Mouse (Mus musculus): ENCODE data around the gene Acmsd.

DNA sequence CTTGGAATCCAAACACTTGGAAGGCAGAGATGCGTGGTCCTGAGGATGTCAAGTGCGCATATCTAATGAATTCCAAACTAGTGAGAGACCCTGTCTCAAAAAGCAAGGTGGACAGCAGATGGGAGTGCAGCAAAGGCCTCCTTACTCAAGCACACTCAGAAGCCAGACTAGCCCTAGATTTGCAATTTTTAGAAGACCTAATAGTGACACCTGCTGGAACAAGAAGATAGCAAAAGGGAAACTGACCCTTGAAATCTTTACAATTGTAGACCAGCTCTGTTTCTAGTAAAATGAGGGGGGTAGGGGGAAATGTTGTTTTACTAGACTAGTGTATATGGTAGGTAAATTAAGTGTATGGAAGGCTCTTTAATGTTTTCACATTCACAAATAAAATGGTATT, 36.3 kb downstream of the Acmsd start:
- TF ChIP-seq POLR2A (IDR thresholded peaks at IDR 0.05; ENCODE audit: low read depth, low read length) (no peak), CTCF (IDR thresholded peaks at IDR 0.05; ENCODE audit: borderline replicate concordance, insufficient read depth, low read length) (no peak)

Data from embryonic fibroblast, embryonic 13.5 days (primary cell).